Mouse (Mus musculus): ENCODE measurements at regions not wholly inside any gene's neighbourhood (a gene's known extent, or its start where the extent isn't known, plus 50 kb on each side); places are given as distances from the start of the nearest gene placed in this dataset.

DNA sequence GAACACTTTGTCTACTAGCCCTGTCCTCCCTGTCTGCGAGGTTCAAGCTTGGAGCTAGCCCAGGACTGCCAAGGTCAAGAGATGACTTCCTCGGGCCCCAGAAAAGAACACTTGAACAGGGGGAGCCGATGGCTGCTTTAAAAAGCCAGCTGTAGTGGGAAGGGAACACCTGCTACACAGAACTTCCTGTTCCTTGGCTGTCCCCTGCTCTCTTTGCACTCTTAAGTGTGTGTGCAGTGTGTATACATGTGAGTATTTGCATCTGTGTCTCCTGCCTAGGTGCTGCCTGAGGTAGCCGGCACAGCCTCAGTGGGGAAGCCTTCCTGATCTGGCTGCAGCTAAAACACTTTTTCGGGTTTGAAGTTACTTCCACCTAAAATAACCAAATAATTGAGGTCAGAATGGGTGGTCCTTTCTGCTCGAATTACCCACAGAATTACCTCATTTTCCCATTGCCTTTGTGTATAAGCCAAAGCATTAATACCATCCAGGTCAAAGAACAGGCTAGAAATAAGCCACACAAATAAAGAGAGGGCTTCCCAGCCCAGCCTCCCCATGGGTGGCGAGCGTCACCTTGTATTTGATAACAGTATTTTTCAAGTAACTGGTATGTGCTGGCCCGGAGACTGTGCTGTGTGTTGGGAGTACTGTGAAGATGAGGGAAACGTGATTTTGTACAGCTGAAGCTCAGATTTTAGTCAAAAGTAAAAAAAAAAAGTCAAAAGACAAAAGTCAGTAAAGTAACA lies 84.2 kb upstream of the Lclat1 start:
- peak overlapping the region; percentile 65 for H3K27ac ChIP-seq
- peaks cover 19% of the 10 kb centered on the region for H3K4me1 ChIP-seq
- no peak for ATAC-seq (ENCODE audit: borderline replicate concordance, extremely low read depth, low FRiP score, low TSS enrichment)
- H3K27me3 ChIP-seq, result no peaks in the 10 kb centered on the region
- H3K4me2 ChIP-seq, result 0 out of 2 replicates have a peak overlapping the region, but pooled peaks have one; percentile 6
- no peak overlapping the region for H3K4me3 ChIP-seq
- WGBS, result 29% methylated on average over 10 of the region's 10 CpGs
- H3K36me3 ChIP-seq, result no peaks in the 10 kb centered on the region
- no peaks in the 10 kb centered on the region for H3K9me3 ChIP-seq
- no peak overlapping the region for H3K9ac ChIP-seq

- Histone ChIP-seq H3K27me3 (no peaks in the 10 kb centered on the region), H3K27ac (no peak overlapping the region), H3K4me3 (no peak overlapping the region), H3K9me3 (no peaks in the 10 kb centered on the region), H3K36me3 (no peaks in the 10 kb centered on the region), H3K9ac (no peak overlapping the region), H3K4me2 (no peak overlapping the region), H3K4me1 (peaks cover 17% of the 10 kb centered on the region)
- WGBS, result 89% methylated on average over 5 of the region's 5 CpGs
- ATAC-seq (ENCODE audit: borderline replicate concordance, extremely low read depth, low FRiP score, low TSS enrichment), result no peak
These were observed 80.7 kb upstream of the Lclat1 start for GRCm38 (mm10) chr17:73027122-73027521.

DNA sequence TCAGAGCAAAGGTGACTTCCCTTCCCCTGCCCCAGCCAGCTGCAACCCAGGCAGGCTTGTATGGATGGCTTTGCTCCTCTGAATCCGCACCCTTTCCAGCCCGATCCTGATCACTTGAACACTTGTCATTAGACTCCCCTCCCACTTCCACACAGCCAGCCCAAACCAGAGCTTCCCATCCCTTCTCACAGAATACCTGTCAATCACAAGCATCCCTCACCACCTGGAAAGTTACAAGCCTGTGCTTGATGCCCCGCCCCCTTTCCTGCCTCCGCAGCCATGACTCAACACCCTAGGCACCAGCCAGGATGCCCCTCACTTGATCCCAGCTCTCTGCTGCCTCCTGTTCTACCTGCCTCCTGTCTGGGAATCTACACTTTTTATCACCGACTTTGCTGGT lies 76.0 kb upstream of the Lclat1 start:
- Histone ChIP-seq H3K4me3 (no peak overlapping the region), H3K27me3 (no peaks in the 10 kb centered on the region), H3K4me2 (no peak overlapping the region), H3K9ac (no peak overlapping the region), H3K36me3 (no peaks in the 10 kb centered on the region), H3K27ac (no peak overlapping the region), H3K9me3 (no peaks in the 10 kb centered on the region), H3K4me1 (peaks cover 16% of the 10 kb centered on the region)
- ATAC-seq (ENCODE audit: borderline replicate concordance, extremely low read depth, low FRiP score, low TSS enrichment), result no peak
- WGBS, result 58% methylated on average over 5 of the region's 5 CpGs

DNA sequence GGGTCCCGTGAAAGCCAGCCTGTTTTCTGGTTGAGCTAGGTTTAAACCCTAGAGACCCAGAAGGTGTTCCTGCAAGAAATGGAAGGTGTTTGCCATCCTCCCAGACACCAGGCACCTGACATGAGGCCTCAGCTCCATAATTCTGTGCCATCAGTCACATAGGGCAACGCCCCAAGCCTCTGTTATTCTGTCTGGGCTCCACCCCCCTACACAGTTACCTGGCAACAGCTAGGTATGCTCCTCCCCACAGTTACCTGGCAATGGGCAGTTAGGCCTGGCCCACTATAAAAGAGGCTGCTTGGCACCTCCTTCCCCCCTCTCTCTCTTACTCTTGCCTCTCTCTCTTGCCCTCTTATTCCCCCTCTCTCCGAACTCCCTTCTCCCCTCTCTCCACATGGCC lies 75.5 kb upstream of the Lclat1 start:
- Histone ChIP-seq H3K9ac (no peak overlapping the region), H3K27ac (no peak overlapping the region), H3K4me3 (no peak overlapping the region), H3K36me3 (no peaks in the 10 kb centered on the region), H3K4me2 (no peak overlapping the region), H3K9me3 (no peaks in the 10 kb centered on the region), H3K27me3 (no peaks in the 10 kb centered on the region), H3K4me1 (peaks cover 19% of the 10 kb centered on the region)
- no peak for ATAC-seq (ENCODE audit: borderline replicate concordance, extremely low read depth, low FRiP score, low TSS enrichment)
- WGBS, result 69% methylated on average over 3 of the region's 3 CpGs

DNA sequence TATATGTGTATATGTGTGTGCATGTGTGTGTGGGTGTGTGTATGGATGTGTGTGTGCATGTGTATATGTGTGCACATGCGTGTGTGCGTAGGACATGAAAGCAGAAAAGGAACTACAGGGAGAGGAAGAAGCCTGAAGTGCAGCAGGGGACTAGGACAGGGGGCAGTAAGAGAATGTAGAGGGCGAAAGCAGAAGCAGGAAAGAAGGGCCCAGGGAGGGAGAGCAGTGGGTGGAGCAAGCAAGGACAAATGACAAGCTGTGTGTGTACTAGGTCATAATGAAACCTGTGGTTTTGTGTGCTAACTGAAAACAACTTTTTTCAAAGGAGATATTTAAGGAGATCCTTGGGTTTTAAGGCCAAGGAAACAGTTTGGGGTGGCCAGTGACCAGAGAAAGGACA lies 73.4 kb upstream of the Lclat1 start:
- Histone ChIP-seq H3K4me2 (no peak overlapping the region), H3K9ac (no peak overlapping the region), H3K27me3 (no peaks in the 10 kb centered on the region), H3K4me3 (no peak overlapping the region), H3K9me3 (no peaks in the 10 kb centered on the region), H3K27ac (no peak overlapping the region), H3K36me3 (no peaks in the 10 kb centered on the region), H3K4me1 (peaks cover 19% of the 10 kb centered on the region)
- no peak for ATAC-seq (ENCODE audit: borderline replicate concordance, extremely low read depth, low FRiP score, low TSS enrichment)
- WGBS, result 79% methylated on average over 3 of the region's 3 CpGs

- no peak; the same call in 1 of the 2 replicates for ATAC-seq (ENCODE audit: borderline replicate concordance, extremely low read depth, low FRiP score, low TSS enrichment)
These were observed 72.8 kb upstream of the Lclat1 start for GRCm38 (mm10) chr17:73034981-73035481.

DNA sequence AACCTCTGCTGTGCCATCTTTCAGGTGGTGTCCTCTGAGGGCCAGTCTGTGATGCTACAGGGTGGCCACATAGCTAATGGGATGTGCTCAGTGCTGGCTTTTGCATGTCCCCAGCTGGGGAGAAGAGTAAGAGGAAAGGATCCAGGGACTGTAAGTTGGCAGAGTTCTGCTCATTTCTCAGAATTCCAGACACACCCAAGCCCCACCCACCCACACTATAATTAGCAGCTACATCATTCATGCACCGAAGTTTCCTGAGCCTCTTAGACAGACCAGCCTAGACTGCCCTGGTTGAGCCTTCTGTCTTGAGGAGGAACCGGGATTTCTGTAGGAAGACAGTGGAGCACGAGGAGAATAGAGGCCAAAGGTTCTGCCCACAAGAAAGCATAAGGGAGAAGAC lies 70.9 kb upstream of the Lclat1 start:
- Histone ChIP-seq H3K4me3 (no peak overlapping the region), H3K9me3 (no peaks in the 10 kb centered on the region), H3K9ac (no peak overlapping the region), H3K27ac (no peak overlapping the region), H3K4me2 (no peak overlapping the region), H3K36me3 (no peaks in the 10 kb centered on the region), H3K27me3 (no peaks in the 10 kb centered on the region), H3K4me1 (peaks cover 19% of the 10 kb centered on the region)
- ATAC-seq (ENCODE audit: borderline replicate concordance, extremely low read depth, low FRiP score, low TSS enrichment), result peak; percentile 44; the same call in 1 of the 2 replicates
- WGBS, result 40% methylated on average over 3 of the region's 3 CpGs

More at GRCm38 (mm10) chr17:73034981-73035481, 72.8 kb upstream of the Lclat1 start:
- H3K4me3 ChIP-seq, result no peak overlapping the region
- H3K9ac ChIP-seq, result no peak overlapping the region
- no peaks in the 10 kb centered on the region for H3K36me3 ChIP-seq
- no peak overlapping the region for H3K27ac ChIP-seq
- H3K9me3 ChIP-seq, result no peaks in the 10 kb centered on the region
- no peak overlapping the region for H3K4me2 ChIP-seq
- no peaks in the 10 kb centered on the region for H3K27me3 ChIP-seq
- 19% methylated on average over 8 of the region's 8 CpGs for WGBS
- peaks cover 19% of the 10 kb centered on the region for H3K4me1 ChIP-seq

- ATAC-seq (ENCODE audit: borderline replicate concordance, extremely low read depth, low FRiP score, low TSS enrichment), result no peak
- Histone ChIP-seq H3K9ac (no peak overlapping the region), H3K36me3 (no peaks in the 10 kb centered on the region), H3K27ac (no peak overlapping the region), H3K4me3 (no peak overlapping the region), H3K4me1 (peaks cover 19% of the 10 kb centered on the region), H3K9me3 (no peaks in the 10 kb centered on the region), H3K4me2 (no peak overlapping the region), H3K27me3 (no peaks in the 10 kb centered on the region)
- WGBS, result 91% methylated on average over 2 of the region's 2 CpGs
These were observed 69.2 kb upstream of the Lclat1 start for GRCm38 (mm10) chr17:73038586-73038985.

DNA sequence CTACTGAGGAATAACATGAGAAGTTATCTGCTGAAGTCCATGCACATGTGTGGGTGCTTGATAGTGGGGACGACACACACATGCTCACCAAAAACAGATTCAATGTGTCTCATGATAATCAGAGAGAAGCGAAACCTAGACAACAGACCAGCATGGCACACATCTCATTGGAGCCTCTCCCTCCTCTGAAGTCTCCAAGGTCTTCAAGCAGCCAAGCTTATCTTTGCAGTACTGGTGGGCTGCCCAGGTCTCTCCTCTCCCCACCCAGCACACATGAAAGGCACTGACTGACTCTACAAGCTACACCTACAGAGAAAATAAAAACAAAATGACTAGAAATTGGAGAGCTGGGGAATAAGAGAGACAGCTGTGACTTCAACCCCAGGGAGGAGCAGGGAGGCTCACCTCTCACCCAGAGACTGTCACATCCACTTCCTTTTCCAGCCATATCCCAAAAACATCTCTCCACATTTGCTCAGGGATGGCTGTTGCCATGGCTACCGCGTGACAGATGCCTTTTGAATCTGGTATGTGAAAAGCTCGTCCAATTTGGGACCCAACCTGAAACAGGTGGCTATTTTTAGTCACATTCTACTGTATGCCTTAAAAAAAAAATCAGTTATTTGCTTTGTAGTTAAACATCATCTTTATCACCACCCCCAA lies 62.7 kb upstream of the Lclat1 start:
- H3K27me3 ChIP-seq, result no peaks in the 10 kb centered on the region
- H3K4me3 ChIP-seq, result no peak overlapping the region
- no peaks in the 10 kb centered on the region for H3K9me3 ChIP-seq
- no peaks in the 10 kb centered on the region for H3K36me3 ChIP-seq
- no peak overlapping the region for H3K9ac ChIP-seq
- H3K4me1 ChIP-seq, result no peaks in the 10 kb centered on the region
- 66% methylated on average over 5 of the region's 5 CpGs for WGBS
- H3K4me2 ChIP-seq, result no peak overlapping the region
- H3K27ac ChIP-seq, result no peak overlapping the region
- no peak for ATAC-seq (ENCODE audit: borderline replicate concordance, extremely low read depth, low FRiP score, low TSS enrichment)

DNA sequence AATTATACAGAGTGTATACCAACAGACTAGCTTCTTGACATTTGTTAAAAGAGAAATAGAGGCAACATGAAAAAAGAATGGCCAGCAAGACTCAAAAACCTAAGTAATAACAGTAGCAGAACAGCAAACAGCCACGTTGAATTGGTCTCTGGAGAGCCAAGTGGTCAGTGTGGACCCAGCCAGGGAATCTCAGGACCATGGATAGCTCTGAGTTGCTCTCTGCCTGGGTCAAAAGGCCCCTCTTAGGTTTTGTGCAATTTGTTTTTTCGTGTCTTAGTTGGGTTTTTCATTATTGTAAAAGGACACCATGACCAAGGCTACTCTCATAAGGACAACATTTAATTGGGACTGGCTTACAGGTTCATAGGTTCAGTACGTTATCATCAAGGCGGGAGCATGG lies 60.8 kb upstream of the Lclat1 start:
- no peak overlapping the region for H3K4me2 ChIP-seq
- H3K4me1 ChIP-seq, result 0 out of 2 replicates have a peak, but pooled peaks cover 3% of the 10 kb centered on the region
- no peaks in the 10 kb centered on the region for H3K9me3 ChIP-seq
- 56% methylated on average over 4 of the region's 4 CpGs for WGBS
- H3K27me3 ChIP-seq, result no peaks in the 10 kb centered on the region
- no peaks in the 10 kb centered on the region for H3K36me3 ChIP-seq
- H3K27ac ChIP-seq, result no peak overlapping the region
- H3K9ac ChIP-seq, result no peak overlapping the region
- no peak for ATAC-seq (ENCODE audit: borderline replicate concordance, extremely low read depth, low FRiP score, low TSS enrichment)
- H3K4me3 ChIP-seq, result no peak overlapping the region

- 62% methylated on average over 2 of the region's 2 CpGs for WGBS
These were observed 59.6 kb upstream of the Lclat1 start for GRCm38 (mm10) chr17:73048164-73048563.

DNA sequence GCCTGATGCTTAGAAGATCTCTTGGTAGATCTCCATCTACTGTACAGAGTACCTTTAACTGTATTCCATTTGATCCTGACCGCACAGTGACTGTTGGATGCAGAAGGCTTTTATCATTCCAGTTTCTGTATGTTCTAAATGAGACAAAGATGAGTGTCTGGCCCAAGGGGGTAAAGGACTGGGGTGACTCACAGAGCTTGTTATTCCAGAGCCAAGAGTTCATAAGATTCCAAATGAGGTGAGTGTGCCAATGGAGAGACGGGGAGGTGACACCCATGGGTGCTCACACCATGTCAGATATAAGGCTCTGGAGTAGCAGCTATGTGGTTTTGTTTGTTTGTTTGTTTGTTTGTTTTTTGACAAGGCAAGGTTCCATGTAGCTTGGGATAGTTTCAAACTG lies 54.8 kb upstream of the Lclat1 start:
- Histone ChIP-seq H3K4me2 (no peak overlapping the region), H3K27ac (peak overlapping the region; percentile 80), H3K9ac (no peak overlapping the region), H3K4me1 (peaks cover 13% of the 10 kb centered on the region), H3K27me3 (no peaks in the 10 kb centered on the region), H3K4me3 (no peak overlapping the region), H3K36me3 (no peaks in the 10 kb centered on the region), H3K9me3 (no peaks in the 10 kb centered on the region)
- ATAC-seq (ENCODE audit: borderline replicate concordance, extremely low read depth, low FRiP score, low TSS enrichment), result no peak
- 72% methylated on average over 2 of the region's 2 CpGs for WGBS

More at GRCm38 (mm10) chr17:73048164-73048563, 59.6 kb upstream of the Lclat1 start:
- ATAC-seq (ENCODE audit: borderline replicate concordance, extremely low read depth, low FRiP score, low TSS enrichment), result no peak
- Histone ChIP-seq H3K4me3 (no peak overlapping the region), H3K9ac (no peak overlapping the region), H3K36me3 (no peaks in the 10 kb centered on the region), H3K9me3 (no peaks in the 10 kb centered on the region), H3K27me3 (no peaks in the 10 kb centered on the region), H3K4me2 (no peak overlapping the region), H3K4me1 (peaks cover 7% of the 10 kb centered on the region), H3K27ac (no peak overlapping the region)

Data from lung, embryonic 15.5 days (tissue).